Mouse (Mus musculus) brain, embryonic 14.5 days (tissue): ENCODE measurements around the gene Scfd2.

Source experiments
- CTCF ChIP-seq: fragments of 200-500 bp; IDR thresholded peaks from 2 replicates; pipeline ENCODE4 v1.5.1; 2012; ENCODE audit warnings: inconsistent platforms, mild to moderate bottlenecking, moderate library complexity, borderline replicate concordance; ENCODE audit not compliant: insufficient read depth, insufficient read length; ENCODE audit errors: extremely low read depth
- POLR2A ChIP-seq: fragments of 200-500 bp; IDR thresholded peaks from 2 replicates; pipeline ENCODE4 v1.6.1; 2012; ENCODE audit warnings: mild to moderate bottlenecking, inconsistent platforms, borderline replicate concordance; ENCODE audit not compliant: poor library complexity, insufficient read depth, insufficient read length, severe bottlenecking; ENCODE audit errors: extremely low read depth

- no peak for TF ChIP-seq POLR2A
- no peak for TF ChIP-seq CTCF
Observed at GRCm38 (mm10) chr5:74240926-74241680, 290.5 kb downstream of the Scfd2 start.
